Mouse (Mus musculus): Measurements from ENCODE around the gene Gm20683.

Gene Gm20683

DNA sequence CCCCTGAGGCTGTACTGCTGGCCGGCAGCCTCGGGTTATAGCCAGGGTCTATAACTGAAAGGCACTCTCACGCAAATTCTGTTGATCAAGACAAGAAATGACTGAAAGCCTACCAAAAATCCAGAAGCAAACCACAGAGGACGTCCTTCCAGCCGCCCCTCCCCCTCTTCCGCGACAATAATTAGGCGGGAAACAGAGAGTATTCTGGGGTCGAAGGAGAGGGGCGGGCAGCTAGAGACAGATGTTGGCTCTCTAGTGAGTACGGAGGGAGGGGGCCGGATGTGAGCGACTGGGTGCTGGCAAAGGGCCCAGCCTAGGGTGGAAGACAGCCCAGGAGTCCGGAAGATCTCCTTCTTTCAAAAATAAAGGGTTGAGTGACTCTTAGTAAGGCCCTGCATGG is 48.9 kb downstream of the Gm20683 start, which contains the start of gene Fam173a:
Gene Fam173a, minus strand, starts transcription at position 287 of the 400 bp plus-strand sequence.
- peak; percentile 92 for DNase-seq

DNA sequence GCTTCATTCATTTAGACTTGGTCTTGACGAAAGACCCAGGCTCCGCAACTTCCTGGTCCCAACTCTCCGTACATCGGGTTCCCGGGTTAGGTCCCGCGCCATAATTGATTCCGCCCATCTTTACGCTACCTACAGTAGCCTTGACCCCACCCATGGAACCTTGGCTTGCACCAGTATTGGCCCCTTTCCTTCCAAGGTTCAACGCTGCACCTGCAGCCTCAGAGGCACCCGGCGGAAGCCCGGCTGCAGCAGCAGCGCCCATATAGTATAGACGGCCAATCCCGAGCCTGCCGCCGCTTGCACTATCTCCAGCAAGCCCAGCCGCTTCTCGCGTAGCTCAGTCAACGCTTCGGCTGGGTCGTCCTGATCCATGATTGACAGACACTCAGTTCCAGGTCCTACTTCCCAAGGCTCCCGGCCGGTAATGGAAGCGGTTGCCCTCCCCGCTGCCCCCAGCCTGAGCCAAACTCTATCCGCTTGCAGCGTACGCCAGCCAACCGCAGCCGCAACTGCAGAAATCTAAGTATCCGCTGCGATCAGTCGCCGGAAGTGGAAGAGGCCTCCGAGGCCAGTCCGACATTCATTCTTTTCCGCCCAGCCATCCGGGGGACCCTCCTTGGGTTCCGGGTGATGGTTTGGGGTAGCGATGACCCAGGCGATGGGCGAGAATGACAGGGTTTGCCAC is 49.6 kb downstream of the Gm20683 start:
- peak; percentile 94 for DNase-seq

DNA sequence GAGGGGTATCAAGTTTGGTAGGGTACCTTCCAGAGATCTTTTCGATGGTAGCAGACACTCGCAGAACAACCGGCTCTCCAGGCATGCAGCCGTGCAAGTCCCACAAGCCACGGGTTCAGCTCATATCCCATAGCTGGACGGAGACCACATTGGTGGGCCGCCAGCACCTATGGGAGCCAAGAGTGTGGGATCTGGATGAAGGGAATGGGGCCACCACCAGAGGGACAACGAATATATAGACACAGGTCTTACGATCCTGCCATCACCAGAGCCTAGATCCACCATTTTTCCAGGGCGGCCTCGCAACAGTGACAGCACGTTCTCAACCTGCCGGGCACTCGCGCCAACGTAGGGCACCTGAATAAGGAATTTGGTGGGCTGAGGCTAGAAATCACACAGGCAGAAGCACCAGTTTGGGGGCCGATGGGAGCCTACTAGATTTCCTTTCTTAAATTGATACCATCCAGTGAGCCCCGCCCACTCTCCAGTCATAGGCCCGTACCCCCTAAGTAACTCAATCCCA is 50.2 kb downstream of the Gm20683 start:
- no peak for DNase-seq

DNA sequence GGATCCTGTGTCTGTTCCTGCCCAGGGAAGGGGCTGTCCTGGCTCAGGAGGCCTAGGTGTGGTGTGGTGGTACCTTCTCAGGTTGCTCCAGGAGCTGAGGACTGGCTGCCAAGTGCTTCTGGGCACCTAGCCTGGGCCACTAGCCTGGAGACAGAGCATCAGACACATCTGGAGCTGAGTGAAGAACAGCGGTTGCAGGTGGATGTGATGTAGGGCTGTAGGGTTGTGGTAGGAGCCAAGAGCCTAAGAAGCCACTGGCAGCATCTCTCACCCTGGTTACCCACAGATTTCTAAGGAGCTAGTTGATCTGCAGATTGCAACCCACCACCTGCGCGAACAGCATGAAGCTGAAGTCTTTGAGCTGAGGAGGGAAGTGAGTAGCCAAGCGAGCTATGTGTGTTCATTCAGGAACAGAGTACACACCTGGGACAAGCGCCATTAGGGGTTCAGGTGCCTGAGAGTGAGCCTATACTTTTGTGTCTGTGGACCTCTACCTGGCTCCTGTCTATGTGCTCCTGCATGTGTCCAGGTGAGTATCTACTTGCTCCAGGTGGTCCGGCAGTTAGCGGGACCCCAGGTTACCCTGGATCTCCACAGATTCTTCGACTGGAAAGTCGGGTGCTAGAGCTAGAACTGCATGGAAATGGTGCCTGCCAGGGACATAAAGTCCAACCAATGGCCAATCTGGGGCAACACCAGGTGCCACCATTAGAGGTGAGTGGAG is 54.6 kb downstream of the Gm20683 start:
- DNase-seq = no peak

DNA sequence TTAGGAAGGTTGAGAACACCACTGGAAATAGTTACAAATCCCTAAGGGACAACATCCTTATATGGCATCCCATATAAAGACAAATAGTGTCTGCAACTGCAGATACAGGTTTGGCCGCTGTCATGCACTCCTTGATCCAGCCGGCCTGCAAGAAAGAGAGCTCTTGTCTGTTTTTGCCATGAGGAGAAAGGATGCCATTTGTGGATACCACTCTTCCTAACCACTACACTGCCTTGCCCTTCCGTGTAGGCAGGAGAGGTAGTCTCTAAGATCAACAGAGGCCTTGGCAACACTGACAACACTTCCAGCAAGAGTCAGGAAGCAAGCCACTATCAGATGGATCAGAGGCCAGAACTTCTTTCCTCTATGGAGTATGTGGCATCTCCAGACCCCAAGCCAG is 55.3 kb downstream of the Gm20683 start, which contains the start of gene Ccdc78:
Gene Ccdc78, plus strand, starts transcription at position 301 of the 400 bp plus-strand sequence.
- DNase-seq = no peak

DNA sequence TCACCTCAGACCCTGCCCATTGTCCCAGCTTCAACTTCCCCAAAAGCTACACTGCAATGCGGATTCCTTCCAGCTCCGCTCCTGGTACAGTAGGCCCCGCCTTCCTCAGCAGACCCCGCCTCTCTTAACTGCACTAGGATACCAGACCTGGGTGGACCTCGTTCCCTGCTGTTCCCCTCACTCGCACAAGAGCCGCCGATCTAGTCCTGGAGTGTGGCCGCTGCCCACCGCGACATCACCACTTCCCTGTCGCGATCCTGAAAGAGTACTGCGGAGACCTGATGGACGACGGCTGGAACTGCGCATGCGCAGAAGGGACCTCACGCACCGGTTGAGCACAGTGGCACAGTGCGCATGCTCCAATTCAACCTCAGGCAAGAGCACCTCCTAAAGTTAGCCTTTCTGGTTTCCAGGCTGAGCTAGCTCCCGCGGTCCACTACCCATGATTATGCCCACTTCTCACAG is 56.2 kb downstream of the Gm20683 start, which contains the start of gene Haghl:
Gene Haghl, minus strand, starts transcription at position 393 of the 465 bp plus-strand sequence.
- DNase-seq = peak; percentile 96
